Mouse (Mus musculus) ZHBTc4 (cell line): ENCODE measurements at regions not wholly inside any gene's neighbourhood (a gene's known extent, or its start where the extent isn't known, plus 50 kb on each side); places are given as distances from the start of the nearest gene placed in this dataset.

Experiments used
- DNase-seq: peaks from one replicate; pipeline ENCODE4 v3.0.0-alpha.2; 2011; ENCODE audit warnings: low read depth, low spot score

DNA sequence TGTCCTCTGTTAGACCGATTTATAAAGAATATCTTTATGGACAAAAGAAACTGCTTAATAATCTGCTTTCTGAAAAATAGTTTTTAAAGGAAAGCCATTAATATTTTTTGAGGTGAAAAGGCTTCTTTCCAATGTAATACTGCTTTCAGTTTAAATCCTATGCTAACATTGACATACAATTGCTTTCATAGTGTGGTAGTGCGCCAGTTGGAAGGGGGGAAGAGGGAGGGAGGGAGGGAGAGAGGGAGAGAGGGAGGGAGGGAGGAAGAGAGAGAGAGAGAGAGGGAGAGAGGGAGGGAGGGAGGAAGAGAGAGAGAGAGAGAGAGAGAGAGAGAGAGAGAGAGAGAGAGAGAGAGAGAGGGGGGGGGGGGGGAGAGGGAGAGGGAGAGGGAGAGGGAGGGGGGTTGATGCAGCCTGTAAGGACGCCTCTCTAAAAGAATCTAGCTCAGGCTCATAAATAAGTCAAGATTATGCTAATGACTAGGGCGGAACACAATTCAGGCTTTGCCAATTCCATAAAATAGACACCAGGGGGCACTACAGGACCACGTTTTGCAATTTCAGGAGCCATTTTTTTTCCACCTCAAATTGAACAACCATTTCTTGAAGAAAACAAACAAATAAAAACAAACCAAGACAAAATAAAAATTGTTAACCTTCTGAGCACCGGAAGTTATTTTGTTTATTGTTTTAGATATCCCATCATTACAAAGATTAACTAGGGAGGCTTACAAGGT, 223.6 kb upstream of the Nfe2l3 start:
- peak; percentile 85 for DNase-seq

DNA sequence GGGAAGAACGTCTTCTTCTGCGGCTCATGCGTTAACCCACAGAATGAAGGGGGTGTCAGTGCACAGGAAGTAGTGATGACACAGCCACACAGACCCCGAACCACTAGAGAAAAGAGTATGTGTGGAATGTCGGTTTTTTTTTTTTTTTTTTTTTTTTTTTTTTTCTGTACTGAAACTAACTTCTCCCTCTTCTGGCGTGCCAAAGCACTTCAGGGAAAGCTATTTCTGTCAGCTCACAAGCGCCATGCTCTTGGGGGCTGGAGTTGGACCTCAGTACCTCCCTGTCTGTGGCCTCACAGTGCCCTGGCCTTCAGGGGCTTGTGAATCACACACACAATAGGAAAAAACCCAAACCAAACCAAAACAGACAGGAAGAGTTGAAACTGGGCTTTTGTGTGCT, 221.1 kb upstream of the Nfe2l3 start:
- DNase-seq = peak; percentile 48

DNA sequence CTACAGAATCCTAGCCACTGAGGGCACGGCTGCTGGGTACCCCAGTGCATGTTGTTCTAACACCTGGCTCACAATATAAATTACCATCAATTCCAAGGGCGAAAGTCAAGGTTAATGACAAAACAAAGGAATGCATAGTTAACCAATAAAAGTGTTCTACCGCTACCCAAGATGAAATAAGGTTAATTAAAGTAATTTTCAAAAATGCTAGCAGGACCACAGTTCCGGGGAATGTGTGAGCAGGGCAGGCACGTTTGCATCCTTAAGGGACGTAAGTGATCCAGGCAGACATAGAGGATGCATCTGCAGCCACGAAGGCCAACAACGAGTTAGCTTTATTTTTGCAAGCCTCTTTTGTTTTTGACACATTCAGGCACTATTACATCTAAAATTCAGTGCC, 220.3 kb upstream of the Nfe2l3 start:
- DNase-seq = no peak

DNA sequence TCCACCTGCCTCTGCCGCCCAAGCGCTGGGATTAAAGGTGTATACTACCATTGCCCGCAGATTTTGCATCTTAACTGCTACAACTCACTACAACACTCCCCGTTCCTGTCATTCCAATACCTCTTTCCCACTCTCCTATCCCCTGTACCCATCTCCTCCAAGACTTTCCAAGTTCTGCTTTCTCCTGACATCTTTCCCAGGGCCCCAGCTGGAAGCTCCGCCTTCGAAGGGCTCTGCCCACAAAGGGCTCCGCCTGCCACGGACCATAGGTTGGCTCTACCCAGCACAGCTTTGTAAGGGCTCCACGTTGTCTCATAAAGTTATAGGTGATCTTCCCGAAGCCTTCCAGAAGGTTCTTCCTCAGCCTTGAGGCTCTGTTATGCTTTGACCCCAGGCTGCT, 217.1 kb upstream of the Nfe2l3 start:
- no peak for DNase-seq

DNA sequence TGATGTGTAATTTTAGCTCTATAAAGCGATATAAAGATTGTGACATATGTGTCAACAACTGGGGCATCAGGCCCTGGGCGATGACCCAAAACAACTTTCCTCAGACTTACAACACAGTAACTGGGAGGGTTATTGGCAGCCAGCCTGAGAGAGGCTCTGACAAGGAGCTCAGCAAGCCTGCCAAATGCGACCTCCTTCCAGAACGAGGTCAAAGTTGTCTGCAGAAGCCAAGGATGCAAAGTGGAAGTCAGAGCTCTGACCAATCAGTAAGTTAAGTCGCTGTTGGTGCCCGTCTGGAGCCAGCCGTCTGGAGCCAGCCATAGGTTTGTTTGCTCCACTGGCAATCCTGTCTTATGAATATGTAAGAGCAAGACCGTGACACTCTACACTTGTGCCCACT, 216.0 kb upstream of the Nfe2l3 start:
- DNase-seq = no peak

DNA sequence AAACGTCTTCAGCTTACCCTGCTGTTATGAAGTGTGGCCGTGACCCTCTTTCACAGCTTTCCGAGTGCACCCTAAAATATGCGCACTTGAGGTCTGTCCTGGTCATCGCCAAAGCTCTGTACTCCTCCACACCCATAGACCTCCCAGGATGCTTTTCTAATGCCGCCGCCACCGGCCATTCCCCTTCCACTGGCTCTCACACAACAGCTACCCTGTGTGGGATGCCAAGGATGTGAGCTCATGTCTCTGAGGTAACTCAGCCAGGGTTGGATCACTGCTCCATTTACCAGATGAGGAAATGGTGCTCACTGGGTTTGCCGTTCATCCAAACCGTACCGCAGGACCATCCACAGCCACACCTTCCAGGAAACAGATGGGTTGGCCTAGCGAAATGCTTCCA, 212.8 kb upstream of the Nfe2l3 start:
- peak; percentile 57 for DNase-seq

DNA sequence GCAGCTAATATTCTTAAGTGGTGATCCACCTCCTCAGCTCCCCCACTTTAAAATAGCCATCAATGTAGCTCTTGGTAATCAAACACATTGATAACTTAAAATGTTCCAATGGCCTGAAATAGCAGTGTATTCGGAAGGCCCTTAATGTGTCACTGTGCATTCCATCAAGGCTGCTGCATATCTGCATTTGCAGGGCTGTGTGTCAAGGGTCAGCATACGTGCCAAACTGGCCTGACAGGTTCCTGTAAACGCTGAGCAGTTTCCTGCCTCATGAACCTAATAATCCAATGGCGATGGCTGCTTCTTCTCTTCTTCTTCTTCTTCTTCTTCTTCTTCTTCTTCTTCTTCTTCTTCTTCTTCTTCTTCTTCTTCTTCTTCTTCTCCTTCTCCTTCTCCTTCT, 211.7 kb upstream of the Nfe2l3 start:
- DNase-seq = no peak

DNA sequence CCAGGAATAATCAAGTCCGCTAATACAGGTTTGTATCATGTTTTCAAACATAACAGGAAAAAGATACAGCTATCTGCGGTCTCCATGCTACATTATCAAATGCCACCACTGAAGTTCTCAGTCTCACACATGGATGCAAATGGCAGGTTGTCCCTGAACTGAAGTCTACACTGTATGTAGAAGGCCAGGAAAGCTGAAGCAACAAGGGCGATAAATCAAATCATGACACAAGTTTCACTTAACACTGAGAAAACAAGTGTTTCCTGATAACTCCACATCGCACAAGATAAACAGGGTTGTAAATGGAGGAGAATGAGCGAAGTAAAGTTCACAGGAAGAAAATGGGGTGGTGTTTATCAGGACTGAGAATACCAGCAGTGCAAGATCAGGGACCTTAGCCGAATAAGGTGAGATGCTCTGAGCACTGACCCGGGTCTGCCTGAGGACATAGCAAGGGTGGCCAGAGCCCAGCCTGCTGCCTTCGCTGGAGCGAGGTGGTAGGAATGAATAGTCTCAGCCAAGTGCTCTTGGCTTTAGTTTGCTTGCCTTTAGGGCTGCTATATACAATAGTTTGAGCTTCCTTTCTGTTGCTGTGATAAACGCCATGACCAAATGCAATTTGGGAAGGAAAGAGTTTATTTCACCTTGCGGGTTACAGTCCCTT, 196.3 kb upstream of the Nfe2l3 start:
- DNase-seq = no peak

DNA sequence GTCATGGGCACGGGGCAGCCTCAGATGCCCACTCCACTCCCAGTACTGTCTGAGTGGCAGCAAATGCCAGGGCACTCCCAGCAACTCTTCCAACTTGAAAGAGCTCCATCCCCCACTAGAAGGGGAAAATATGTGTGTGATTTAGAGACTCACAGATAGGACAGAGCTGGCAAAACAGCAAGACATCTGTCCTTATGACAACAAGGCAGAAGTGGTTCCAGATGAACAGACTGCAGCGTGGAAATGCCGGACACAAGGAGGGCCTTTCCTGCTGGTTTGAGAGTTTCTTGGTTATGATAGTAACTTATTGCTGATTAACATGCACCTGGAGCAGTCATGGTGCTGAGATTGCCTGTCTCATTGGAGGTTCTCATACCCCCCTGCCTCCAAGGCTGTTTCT, 192.4 kb upstream of the Nfe2l3 start:
- DNase-seq = no peak

DNA sequence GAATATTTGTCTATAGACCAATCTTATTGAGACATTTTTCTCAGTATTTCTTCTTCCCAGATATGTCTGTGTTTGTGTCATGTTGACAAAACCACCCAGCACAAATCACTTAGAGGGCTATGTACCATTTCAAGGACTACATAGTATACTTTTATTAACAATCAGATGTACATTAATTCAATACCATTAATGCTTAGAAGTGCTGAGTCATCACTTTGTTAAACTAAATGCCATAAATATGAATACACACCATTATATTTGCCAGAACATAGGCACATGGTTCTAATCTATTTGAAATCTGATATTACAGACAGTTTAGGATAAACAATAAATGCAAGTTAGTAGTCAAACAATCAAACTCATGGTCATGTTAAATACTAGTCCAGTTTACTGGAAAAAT, 182.2 kb upstream of the Nfe2l3 start:
- DNase-seq = no peak

DNA sequence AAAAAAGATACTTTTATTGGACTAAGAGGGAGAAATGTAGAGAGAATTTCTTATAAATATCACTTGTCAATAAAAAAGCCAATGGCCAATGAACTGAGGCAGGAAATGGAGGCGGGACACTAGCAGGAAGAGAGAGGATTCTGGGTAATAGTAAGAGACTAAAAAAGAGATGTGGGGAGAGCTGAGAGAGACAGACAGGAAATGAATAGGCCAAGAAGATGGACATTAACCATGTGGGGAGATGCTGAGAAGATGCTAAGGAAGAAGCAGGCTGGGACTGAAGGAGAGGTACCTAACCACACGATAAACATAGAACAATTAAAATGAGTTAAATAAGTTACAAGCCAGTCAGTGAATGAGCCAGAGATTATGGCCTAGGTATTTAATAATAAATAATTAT, 181.0 kb upstream of the Nfe2l3 start:
- no peak for DNase-seq

DNA sequence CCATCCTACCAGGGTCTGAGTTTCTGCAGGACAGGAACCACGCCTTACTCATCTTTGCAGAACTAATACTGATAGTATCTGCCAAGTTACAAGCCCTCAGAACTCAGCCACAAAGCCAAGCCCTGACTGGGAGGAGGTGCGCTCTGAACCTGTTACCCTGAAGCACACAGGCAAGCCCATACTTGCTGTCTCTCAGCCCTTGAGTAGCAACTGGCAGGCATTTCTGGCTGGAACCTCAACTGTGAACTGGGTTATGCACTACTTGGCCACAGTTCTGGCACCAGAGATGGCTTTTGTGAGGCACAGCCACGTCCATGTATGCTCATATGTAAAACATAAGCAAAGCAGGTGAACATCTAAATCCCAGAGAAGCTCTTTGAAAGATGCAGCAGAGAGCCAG, 179.7 kb upstream of the Nfe2l3 start:
- DNase-seq = no peak

DNA sequence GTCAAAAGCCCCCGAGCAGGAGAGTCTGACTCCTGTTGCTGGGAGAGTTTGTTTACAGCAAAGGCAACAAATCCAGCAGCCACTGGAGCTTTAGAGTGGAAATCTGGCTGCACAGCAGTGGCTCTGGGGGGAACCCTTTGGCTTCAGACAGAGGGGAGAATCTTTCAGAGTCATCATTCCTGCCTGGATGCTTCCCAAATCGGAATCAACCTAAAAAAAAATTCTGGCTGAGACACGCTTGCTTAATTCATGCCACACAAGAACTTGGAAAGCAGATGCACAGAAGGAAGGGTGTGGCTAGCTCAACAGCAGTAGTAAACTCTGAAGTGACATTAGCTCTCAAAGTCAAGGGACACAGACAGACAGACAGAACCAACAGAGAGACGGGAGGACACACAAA, 175.8 kb upstream of the Nfe2l3 start:
- DNase-seq = no peak

DNA sequence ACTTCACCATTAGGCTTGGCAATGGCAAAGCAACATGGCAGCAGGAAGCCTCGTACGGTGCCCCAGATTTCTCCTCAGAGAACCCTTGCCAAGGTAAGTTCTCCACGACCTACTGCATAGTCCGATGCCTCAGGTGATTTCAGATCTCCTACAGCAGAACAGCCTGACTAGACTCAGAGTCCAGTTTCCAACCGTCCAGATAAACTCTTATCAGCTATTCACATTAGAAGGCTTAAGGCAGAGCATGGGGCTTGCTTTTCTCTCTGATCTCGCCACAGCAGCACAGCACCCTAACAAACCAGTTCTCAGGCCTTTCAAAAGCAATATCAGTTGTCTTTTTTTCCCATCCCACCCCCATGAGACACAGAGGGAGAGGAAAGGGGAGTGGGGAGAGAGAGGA, 174.9 kb upstream of the Nfe2l3 start:
- DNase-seq = no peak

DNA sequence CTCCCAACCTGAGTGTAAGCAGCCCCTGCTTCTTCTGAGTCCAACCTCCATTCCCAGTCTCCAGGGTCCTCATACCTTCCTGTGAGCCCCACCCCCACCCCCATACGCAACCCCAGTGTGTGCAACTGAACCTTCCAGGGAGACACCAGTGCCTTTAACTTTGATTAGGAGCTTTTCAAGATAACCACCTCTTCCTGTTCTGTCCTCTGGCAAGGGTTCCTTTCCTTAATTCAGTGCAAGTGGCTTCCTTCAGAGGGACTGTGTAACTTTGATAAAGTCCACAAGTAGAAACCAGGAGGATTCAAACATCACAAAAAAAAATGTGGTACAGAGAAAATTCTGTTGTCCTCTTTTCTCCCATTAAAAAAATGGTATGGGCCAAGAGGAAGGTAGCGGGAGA, 174.2 kb upstream of the Nfe2l3 start:
- DNase-seq = no peak

DNA sequence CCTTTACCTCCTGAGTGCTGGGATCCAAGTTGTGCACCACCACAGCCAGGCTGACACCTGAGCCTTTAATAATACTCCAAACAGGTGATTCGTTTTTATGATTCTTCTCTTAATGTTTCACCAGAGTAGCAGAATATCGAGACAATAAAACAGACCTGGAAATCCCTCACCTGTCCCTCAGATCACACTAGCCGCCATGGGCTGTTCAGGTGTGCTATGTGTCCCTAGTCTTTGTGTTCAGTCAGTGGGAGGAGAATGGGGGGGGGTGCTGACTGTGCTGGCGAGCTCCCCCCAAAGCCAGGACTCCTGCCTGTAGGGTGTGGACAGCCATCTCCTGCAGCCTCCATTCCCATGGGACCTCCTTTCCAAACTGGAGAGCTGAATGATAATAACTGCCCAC, 168.9 kb upstream of the Nfe2l3 start:
- no peak for DNase-seq

DNA sequence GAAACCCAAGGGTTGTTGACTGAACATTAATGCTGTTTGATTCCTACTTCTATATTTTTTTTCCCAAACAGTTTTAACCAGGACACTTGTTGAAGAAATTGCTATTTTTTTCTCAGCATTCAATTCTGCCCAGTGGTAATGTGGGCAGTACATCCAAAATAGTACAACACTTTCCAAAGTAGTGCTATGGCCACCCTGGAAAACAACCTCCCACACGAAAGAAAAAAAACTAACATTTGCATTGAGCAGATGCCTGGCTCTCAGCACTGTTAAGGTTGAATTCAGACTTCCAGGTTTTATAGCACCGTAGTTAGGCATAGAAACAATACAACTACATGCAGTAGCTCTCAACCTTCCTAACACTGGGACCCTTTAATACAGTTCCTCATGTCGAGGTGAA, 167.1 kb upstream of the Nfe2l3 start:
- no peak for DNase-seq

DNA sequence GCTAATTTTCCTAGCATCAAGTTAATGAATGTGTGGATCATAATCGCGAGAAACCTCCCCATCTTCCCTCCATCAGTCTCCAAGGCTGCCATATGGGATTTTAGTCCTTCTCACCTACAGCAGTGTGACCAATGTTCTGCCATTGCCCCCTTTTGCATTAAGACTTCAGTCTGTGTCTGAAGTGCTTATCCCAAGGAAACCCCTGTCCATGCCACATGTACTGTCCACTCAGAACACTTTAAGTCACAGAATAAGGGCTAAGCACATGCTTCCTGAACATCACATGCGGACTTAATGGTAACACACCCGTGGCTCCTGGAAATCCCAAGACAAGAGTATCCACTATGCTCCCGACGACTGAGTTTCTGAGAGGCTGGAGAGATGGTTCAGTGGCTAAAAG, 165.7 kb upstream of the Nfe2l3 start:
- no peak for DNase-seq

DNA sequence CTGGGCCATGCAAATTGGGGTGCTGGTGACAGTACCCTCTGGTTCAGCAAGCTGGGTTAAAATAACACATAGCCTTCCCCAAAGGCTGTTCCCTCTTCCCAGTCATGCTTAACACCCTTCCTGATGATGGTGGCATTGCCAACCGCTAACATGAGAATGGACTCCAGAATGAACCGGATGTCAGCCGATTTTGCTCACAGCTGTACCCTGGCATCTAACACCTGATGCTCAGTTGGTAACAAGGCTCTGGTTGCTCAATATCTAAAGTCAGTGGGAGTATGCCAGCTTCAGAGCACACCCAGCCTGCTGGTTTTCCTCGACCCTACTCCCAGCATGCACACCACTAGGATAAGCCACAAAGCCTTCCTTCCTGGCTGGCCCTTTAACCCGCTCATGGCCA, 164.6 kb upstream of the Nfe2l3 start:
- no peak for DNase-seq

DNA sequence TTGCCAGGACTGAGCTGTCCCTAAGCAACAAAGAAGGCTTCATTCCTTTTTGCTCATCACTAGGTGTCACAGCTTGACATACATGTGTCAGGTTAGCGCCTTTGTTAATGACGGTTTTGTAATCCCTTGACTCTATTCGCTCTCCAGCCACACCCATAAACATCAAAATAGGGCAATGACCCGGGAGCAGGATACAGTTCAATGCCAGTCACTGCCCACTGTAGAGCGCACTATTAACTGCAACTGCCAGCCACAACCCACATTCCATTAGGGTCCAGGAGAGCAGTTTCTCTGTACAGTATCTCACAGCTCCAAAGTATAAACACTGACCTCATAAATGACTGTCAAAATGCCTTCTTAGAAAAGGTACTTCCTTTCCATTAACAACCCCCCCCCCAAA, 163.5 kb upstream of the Nfe2l3 start:
- no peak for DNase-seq

DNA sequence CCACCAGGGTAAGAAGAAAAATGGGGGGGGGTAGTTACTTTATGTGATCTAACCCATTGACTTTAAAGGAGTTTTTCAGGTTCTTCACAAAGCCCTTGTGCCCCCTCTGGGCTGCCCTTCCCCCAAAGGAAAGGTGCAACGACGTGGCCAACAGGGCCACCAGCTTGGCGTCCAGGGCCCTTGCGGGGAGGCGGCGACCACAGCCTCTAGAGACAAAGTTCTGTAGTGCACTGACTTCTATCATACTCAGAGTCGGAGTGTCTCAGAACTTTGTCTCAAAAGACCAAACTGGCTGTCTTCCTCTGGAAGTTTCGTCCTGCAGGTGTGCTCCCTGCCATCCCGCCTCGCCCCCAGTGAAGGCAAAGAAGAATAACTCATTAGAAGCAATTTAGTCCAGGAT, 162.9 kb upstream of the Nfe2l3 start:
- peak; percentile 15 for DNase-seq

DNA sequence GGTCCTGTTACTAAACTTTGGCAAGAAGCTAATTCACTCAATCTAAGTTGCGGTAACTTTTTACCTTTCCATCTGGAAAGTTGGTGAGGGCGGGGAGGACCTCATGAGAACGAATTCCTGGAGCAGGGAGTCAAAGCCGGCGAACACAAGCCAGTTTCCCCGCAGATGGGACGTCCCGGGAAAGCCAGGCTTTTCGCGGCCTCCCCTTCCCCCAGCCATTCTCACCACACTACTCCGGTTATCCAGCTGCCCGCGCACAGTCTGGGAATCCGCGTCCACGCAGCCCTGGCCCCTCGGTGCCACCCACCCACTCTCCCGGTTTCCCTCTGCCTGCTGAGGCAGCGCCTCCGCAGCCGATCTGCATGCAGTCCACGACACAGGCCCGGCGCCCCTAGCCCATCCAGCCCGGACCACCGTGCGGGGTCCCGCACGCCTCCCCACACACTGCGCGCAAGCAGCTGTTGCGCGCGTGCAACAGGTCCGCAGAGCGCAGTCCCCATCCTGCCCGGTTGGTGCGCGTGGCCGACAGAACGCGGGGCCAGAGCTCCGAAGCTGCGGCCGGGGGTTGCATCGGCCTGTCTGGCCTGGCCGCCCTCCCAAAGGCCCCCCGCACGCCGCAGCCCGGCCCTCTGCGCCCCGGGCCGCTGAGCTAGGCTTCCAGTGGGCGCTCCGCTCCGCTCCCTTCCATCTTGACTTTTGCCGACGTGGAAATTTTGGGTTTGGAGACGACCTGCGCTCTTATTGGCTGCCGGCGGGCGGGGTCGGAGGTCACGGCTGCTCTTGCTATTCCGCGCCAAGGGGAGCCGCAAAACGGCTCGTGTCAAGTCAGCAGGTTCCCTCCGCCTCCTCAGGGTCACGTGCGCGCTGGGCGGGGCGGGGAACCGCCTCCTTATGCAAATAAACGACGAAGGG, 162.0 kb upstream of the Nfe2l3 start:
- DNase-seq = peak; percentile 99

DNA sequence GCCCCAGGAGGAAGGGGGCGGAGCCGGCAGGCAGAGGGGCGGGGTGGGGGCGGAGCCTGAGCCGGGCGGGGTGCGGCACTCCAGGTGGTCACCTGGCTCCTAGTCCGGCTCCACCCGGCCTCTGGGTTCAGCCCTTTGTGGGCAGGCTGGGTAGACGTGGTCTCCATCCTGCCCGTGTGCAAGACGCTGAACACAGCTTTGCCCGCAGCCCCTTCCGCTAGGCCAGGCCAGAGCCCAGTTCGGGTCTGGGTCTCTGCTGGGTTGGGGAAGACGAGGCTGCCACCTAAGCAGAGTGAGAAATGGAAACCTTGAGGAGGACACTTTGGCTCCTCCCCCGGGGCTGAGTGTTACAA, 161.4 kb upstream of the Nfe2l3 start:
- no peak for DNase-seq
